Mouse (Mus musculus) CH12.LX (cell line): ENCODE data around the gene Taf5l. TPM values are rescaled to one million over a fixed set of nuclear protein-coding genes. Genes with fewer than 3 reads are reported as not detected.
A peak's percentile ranks its signal among the peaks of the same experiment; 100 is the strongest.

Source experiments
- DNase-seq: peaks from one replicate; pipeline ENCODE4 v3.0.0-alpha.2; 2013; ENCODE audit errors: extremely low read depth
- H3K27ac ChIP-seq: 2 replicates; pipeline ENCODE4 v1.5.1; 2012; ENCODE audit warnings: low read depth, mild to moderate bottlenecking, control low read depth, moderate library complexity; ENCODE audit not compliant: insufficient read depth
- H3K27me3 ChIP-seq: replicated peaks from 2 replicates; pipeline ENCODE3; 2012; ENCODE audit warnings: inconsistent platforms
- H3K36me3 ChIP-seq, 2 experiments: replicated peaks in 1 of 2; 2 replicates each; pipeline versions ENCODE3 to v1.6.1; 2012; ENCODE audit warnings: inconsistent platforms in 1 of 2, low read length in 1 of 2, mild to moderate bottlenecking in 1 of 2, mixed read lengths in 1 of 2, moderate library complexity in 1 of 2; ENCODE audit not compliant: control insufficient read depth in 1 of 2, insufficient read depth in 1 of 2
- H3K4me1 ChIP-seq, 2 experiments: 2 replicates each; pipeline ENCODE4 v1.6.1; 2012; ENCODE audit warnings: inconsistent platforms in 1 of 2, moderate library complexity in 1 of 2; ENCODE audit not compliant: insufficient read depth in 2 of 2, control insufficient read depth in 1 of 2
- H3K4me2 ChIP-seq: 2 replicates; pipeline ENCODE4 v1.6.1; 2012; ENCODE audit warnings: low read depth, mild to moderate bottlenecking, control low read depth; ENCODE audit not compliant: poor library complexity, insufficient read depth, severe bottlenecking
- H3K4me3 ChIP-seq, 3 experiments: fragments of 150-350 bp in 1 of 3; sonication (generic) in 1 of 3; replicated peaks in 1 of 3; 2 replicates each; pipeline versions ENCODE3 to v1.5.1; 2011 to 2012; ENCODE audit warnings: low read depth in 2 of 3, low read length in 2 of 3, mild to moderate bottlenecking in 2 of 3, moderate library complexity in 2 of 3, control low read depth in 1 of 3, improper control_type of control experiment in 1 of 3, inconsistent platforms in 1 of 3, mixed read lengths in 1 of 3; ENCODE audit not compliant: poor library complexity in 1 of 3
- H3K79me2 ChIP-seq: replicated peaks from 2 replicates; pipeline ENCODE4 v1.6.1; 2012; ENCODE audit warnings: mild to moderate bottlenecking, moderate library complexity; ENCODE audit not compliant: control insufficient read depth, poor library complexity, insufficient read depth, severe bottlenecking; ENCODE audit errors: extremely low read depth
- H3K9ac ChIP-seq: 2 replicates; pipeline ENCODE4 v1.6.1; 2012; ENCODE audit warnings: low read depth, mild to moderate bottlenecking, control low read depth, moderate library complexity; ENCODE audit not compliant: insufficient read depth
- H3K9me3 ChIP-seq: replicated peaks from 2 replicates; pipeline ENCODE3; 2012; ENCODE audit warnings: low read length, inconsistent platforms, mixed read lengths
- BHLHE40 ChIP-seq: IDR thresholded peaks from 2 replicates; pipeline ENCODE4 v1.6.1; 2011; ENCODE audit warnings: mild to moderate bottlenecking, low read depth, low read length, improper control_type of control experiment
- CHD1 ChIP-seq: IDR thresholded peaks from 2 replicates; pipeline ENCODE4 v1.6.1; 2012; ENCODE audit warnings: low read depth, low read length, improper control_type of control experiment, inconsistent platforms
- CHD2 ChIP-seq: IDR thresholded peaks from 2 replicates; pipeline ENCODE4 v1.6.1; 2011; ENCODE audit warnings: low read length, improper control_type of control experiment
- ELF1 ChIP-seq: IDR thresholded peaks from 2 replicates; pipeline ENCODE4 v1.6.1; 2014; ENCODE audit warnings: low read depth, mild to moderate bottlenecking, inconsistent platforms, low read length, improper control_type of control experiment
- ETS1 ChIP-seq: conservative IDR thresholded peaks from 2 replicates; pipeline ENCODE4 v1.6.1; 2012; ENCODE audit warnings: low read depth, mild to moderate bottlenecking, inconsistent platforms, low read length, improper control_type of control experiment, moderate library complexity
- GABPA ChIP-seq: IDR thresholded peaks from 2 replicates; pipeline ENCODE4 v1.6.1; 2012; ENCODE audit warnings: low read depth, low read length, improper control_type of control experiment, inconsistent platforms; ENCODE audit not compliant: insufficient replicate concordance
- HCFC1 ChIP-seq: IDR thresholded peaks from 2 replicates; pipeline ENCODE4 v1.6.1; 2012; ENCODE audit warnings: low read depth, mild to moderate bottlenecking, inconsistent platforms, low read length, improper control_type of control experiment
- IRF4 ChIP-seq: IDR thresholded peaks from 2 replicates; pipeline ENCODE4 v1.6.1; 2014; ENCODE audit warnings: low read depth, mild to moderate bottlenecking, inconsistent platforms, low read length, improper control_type of control experiment
- JUND ChIP-seq: conservative IDR thresholded peaks from 2 replicates; pipeline ENCODE4 v1.6.1; 2011; ENCODE audit warnings: low read depth, low read length, improper control_type of control experiment
- MAFK ChIP-seq: IDR thresholded peaks from 2 replicates; pipeline ENCODE4 v1.6.1; 2011; ENCODE audit warnings: low read length, improper control_type of control experiment; ENCODE audit not compliant: insufficient replicate concordance
- MXI1 ChIP-seq: IDR thresholded peaks from 2 replicates; pipeline ENCODE4 v1.6.1; 2011; ENCODE audit warnings: mild to moderate bottlenecking, low read depth, low read length, improper control_type of control experiment
- MYC ChIP-seq: IDR thresholded peaks from 2 replicates; pipeline ENCODE4 v1.6.1; 2011; ENCODE audit warnings: low read depth, mild to moderate bottlenecking, improper control_type of control experiment, low read length
- NELFE ChIP-seq: IDR thresholded peaks from 2 replicates; pipeline ENCODE4 v1.6.1; 2011; ENCODE audit warnings: low read depth, low read length, improper control_type of control experiment
- POLR2A ChIP-seq: IDR thresholded peaks from 2 replicates; pipeline ENCODE4 v1.6.1; 2011; ENCODE audit warnings: low read depth, mild to moderate bottlenecking, improper control_type of control experiment, low read length
- POLR2AphosphoS2 ChIP-seq: IDR thresholded peaks from 2 replicates; pipeline ENCODE4 v1.6.1; 2011; ENCODE audit warnings: low read depth, low read length, improper control_type of control experiment
- RAD21 ChIP-seq: IDR thresholded peaks from 2 replicates; pipeline ENCODE4 v1.6.1; 2011; ENCODE audit warnings: low read depth, mild to moderate bottlenecking, low read length, improper control_type of control experiment, moderate library complexity
- SMC3 ChIP-seq: IDR thresholded peaks from 2 replicates; pipeline ENCODE4 v1.6.1; 2011; ENCODE audit warnings: low read depth, low read length, improper control_type of control experiment
- TBP ChIP-seq: conservative IDR thresholded peaks from 2 replicates; pipeline ENCODE4 v1.6.1; 2011; ENCODE audit warnings: low read depth, low read length, improper control_type of control experiment
- TCF12 ChIP-seq: IDR thresholded peaks from 2 replicates; pipeline ENCODE4 v1.6.1; 2014; ENCODE audit warnings: low read depth, mild to moderate bottlenecking, inconsistent platforms, low read length, improper control_type of control experiment
- UBTF ChIP-seq: IDR thresholded peaks from 2 replicates; pipeline ENCODE4 v1.6.1; 2012; ENCODE audit warnings: low read depth, mild to moderate bottlenecking, inconsistent platforms, low read length, improper control_type of control experiment, moderate library complexity
- USF1 ChIP-seq: IDR thresholded peaks from 2 replicates; pipeline ENCODE4 v1.6.1; 2014; ENCODE audit warnings: low read depth, mild to moderate bottlenecking, inconsistent platforms, low read length, improper control_type of control experiment
- ZC3H11A ChIP-seq: IDR thresholded peaks from 2 replicates; pipeline ENCODE4 v1.6.1; 2012; ENCODE audit warnings: low read depth, mild to moderate bottlenecking, inconsistent platforms, low read length, improper control_type of control experiment
- ZMIZ1 ChIP-seq: IDR thresholded peaks from 2 replicates; pipeline ENCODE4 v1.6.1; 2012; ENCODE audit warnings: low read depth, mild to moderate bottlenecking, inconsistent platforms, low read length, improper control_type of control experiment
- dilution Hi-C: fragments of 300-500 bp; cut with MboI; formaldehyde crosslinking; loops from 2 replicates; pipeline ENCODE4 v1.14.3; 2020; ENCODE audit warnings: low sequenced_read_pairs; ENCODE audit not compliant: extremely low pct_unique_long_range_greater_than_20kb, extremely low pct_ligation_motif_present
- in situ Hi-C: fragments of 300-500 bp; cut with MboI; formaldehyde crosslinking; loops from 3 replicates; pipeline ENCODE4 v1.14.3; 2019; ENCODE audit warnings: low sequenced_read_pairs, low pct_ligation_motif_present, low pct_unique_long_range_greater_than_20kb, mixed read lengths
- polyA plus RNA-seq: library from polyadenylated mRNA; unstranded; fragments of >175 nt; gene quantifications from 2 replicates; pipeline ENCODE4 v1.2.1, GENCODE M21; 2012; ENCODE audit warnings: low read depth; ENCODE audit not compliant: insufficient read length
- total RNA-seq, 2 experiments: library from RNA; depleted of rRNA; stranded (reverse); fragments of 300-350 nt in 1 of 2; fragments of >200 nt in 1 of 2; gene quantifications; 2 replicates each; pipeline ENCODE4 v1.2.3; 2012 to 2014

Gene Taf5l
- total and polyA plus RNA-seq, 3 experiments, result 54.2 to 75.8 (median 63.0) TPM

DNA sequence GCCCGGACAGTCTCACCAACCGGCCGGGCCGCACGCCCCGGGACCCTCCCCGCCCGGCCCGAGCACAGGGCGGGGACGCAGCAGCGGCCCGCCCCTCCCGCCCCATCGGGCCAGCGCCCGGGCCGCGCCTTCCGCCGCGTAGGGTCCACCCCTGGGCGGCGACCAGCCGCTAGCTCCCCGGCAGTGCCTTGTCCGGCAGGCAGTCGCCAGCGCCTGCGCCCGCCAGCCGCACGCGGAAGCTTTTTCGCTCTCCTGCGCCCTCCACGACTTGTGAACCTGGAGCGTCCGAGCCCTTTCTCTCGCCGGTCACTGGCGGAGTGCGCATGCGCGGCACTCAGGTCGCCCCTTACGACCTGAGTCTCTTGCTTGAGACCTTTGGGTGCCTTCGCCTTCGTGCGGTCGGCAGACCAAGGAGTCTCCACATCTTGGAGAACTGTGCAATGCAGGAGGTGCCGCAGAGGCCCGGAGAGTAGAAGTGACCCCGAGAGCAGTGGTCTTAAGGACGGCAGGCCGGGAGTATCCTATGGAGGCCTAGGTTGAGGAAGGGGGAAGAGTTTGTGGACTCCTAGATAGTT lies 38.3 kb downstream of the Taf5l start, which contains the start of gene Abcb10 (continued):
- TF ChIP-seq GABPA (no peak), ZMIZ1 (peak; percentile 81; the same call in 1 of the 2 replicates), CHD1 (no peak), MXI1 (peak; percentile 13; the same call in 1 of the 2 replicates), SMC3 (no peak), MYC (peak; percentile 55; the same call in 1 of the 2 replicates), USF1 (no peak), ETS1 (no peak)

DNA sequence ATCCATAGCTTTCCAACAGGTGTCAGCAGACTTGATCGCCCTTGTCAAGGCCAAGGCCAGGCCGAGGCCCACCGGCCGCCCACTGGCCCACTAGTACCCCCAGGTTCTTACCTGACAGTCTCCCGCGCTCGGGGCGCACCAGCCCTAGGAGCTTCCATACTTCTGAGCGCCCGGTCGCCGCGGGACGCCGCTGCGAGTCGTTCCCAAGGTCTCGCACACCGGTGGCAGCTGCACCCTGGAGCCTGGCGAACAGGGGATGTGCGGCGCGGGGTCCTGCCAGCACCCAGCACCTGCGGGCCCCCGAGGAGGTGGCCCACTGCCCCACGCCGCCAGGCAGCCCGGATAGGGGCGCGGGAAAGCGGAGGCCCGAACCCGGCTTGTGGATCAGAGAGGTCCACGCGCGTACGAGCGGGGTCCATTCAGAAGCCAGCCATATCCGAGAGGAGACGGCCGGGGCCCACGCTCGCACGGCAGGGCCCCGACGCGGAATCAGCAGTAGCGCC lies 38.9 kb downstream of the Taf5l start:
- peaks cover 0 to 37% of the 10 kb centered on the region in 2 experiments; a peak in 3 of 4 replicates for H3K4me1 ChIP-seq
- H3K9ac ChIP-seq, result peak overlapping the region; percentile 63
- H3K4me2 ChIP-seq, result peak overlapping the region; percentile 64
- peak overlapping the region; percentile 49 to 71 (median 69) for H3K4me3 ChIP-seq
- H3K27ac ChIP-seq, result no peak overlapping the region
- H3K27me3 ChIP-seq, result no peaks in the 10 kb centered on the region
- dilution Hi-C loops (no loop called here), in situ Hi-C loops (no loop called here)
- no peaks in the 10 kb centered on the region for H3K9me3 ChIP-seq
- DNase-seq, result no peak
- peaks cover 0 to 11% of the 10 kb centered on the region in 2 experiments for H3K36me3 ChIP-seq
- TF ChIP-seq ELF1 (no peak), BHLHE40 (no peak)
- H3K79me2 ChIP-seq, result no peaks in the 10 kb centered on the region

DNA sequence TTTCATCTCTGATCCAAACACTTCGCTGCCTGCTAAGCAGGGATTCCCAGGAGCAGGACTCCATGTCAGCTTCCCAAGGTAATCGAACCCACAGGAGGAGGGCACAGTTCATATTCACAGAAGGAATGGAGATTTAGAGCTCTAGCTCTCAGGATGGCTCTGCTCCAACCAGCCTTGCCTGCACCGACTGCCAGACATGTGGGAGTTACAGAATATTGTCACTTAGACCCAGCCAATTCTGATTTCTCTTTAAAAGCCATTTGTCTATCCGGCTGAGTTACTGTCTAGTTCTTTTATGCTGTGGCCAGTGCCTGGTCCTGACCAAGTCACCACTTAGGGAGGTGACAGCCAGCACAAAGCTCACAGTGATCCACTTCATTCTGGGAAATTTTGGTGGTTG lies 39.5 kb downstream of the Taf5l start:
- no peak overlapping the region for H3K4me3 ChIP-seq
- H3K27ac ChIP-seq, result no peak overlapping the region
- no peak for TF ChIP-seq JUND
- TF ChIP-seq, all 38 proteins: peak for 0
- Histone ChIP-seq H3K9ac (no peak overlapping the region), H3K4me2 (no peak overlapping the region), H3K79me2 (no peaks in the 10 kb centered on the region), H3K36me3 (peaks cover 0 to 7% of the 10 kb centered on the region in 2 experiments), H3K9me3 (no peaks in the 10 kb centered on the region), H3K4me1 (peaks cover 0 to 37% of the 10 kb centered on the region in 2 experiments; a peak in 3 of 4 replicates), H3K27me3 (no peaks in the 10 kb centered on the region)
- dilution Hi-C loops (no loop called here), in situ Hi-C loops (no loop called here)
- no peak for DNase-seq

DNA sequence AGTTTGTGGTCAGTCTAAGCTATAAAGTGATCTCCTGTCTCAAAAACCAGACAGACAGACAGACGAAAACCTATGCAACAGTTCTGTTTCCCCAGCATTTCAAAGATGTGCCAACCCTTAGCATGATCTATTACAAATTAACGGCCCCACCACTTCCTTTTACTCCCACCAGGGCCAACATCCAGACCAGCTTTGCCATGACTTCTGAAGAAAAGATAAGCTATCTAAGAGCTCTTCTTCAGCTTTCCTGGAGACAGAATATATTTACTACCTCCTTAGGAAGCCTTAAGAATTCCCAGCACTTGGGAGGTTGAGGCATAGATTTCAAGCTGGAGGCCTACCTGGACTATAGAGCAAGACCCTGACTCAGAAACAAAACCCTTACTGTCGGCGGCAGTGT lies 41.0 kb downstream of the Taf5l start:
- no peak for DNase-seq
- Histone ChIP-seq H3K4me2 (no peak overlapping the region), H3K36me3 (peaks cover 0 to 7% of the 10 kb centered on the region in 2 experiments), H3K4me1 (peaks cover 0 to 37% of the 10 kb centered on the region in 2 experiments; a peak in 3 of 4 replicates), H3K9ac (no peak overlapping the region), H3K27me3 (no peaks in the 10 kb centered on the region), H3K9me3 (no peaks in the 10 kb centered on the region), H3K27ac (no peak overlapping the region), H3K4me3 (no peak overlapping the region), H3K79me2 (no peaks in the 10 kb centered on the region)
- in situ Hi-C loops (no loop called here), dilution Hi-C loops (no loop called here)
- TF ChIP-seq POLR2AphosphoS2 (no peak), UBTF (no peak), HCFC1 (no peak), NELFE (no peak), CHD2 (no peak), GABPA (no peak), IRF4 (no peak), TBP (no peak), POLR2A (no peak), ZC3H11A (no peak), ELF1 (no peak), MAFK (no peak), TCF12 (no peak), RAD21 (no peak)
